Mouse (Mus musculus): ENCODE results near the gene Gm10961.

DNA sequence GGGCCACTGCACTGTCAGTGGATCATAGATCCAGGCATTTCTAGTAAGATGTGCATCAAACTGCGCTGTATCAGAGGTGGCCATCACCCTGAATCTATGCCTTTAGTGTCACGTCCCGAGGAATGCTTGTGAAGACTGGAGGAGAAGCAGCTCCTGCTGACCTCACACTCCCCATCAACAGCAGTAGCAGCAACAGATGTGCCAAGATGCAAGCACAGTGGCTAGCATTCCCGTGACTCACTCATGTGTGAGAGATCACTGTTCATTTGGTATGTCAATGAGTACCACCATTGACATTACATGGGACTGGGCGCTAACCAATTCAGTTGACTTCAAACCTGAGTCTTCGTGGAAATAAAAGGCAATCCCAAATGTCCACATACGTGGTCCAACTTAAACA, 3.5 kb upstream of the Gm10961 start:
- TF ChIP-seq GATA1 (IDR thresholded peaks at IDR 0.05; ENCODE audit: borderline replicate concordance, low read length), result no peak
- no peak for TF ChIP-seq FLI1 (IDR thresholded peaks at IDR 0.05; ENCODE audit: low read length)

Data from megakaryocyte, embryonic 14.5 days (primary cell).